Mouse (Mus musculus) macrophage (primary cell): Measurements from ENCODE around the gene Ifi204. TPM values are rescaled to one million over a fixed set of nuclear protein-coding genes. Genes with fewer than 3 reads are reported as not detected.
A peak's percentile ranks its signal among the peaks of the same experiment; 100 is the strongest.
"Not testable (repeated sequence)": the region's sequence is repeated elsewhere in the genome, so short reads cannot be mapped to it uniquely, and the experiment has no call there.

Experiments
- H3K27ac ChIP-seq: fragments of 350-480 bp; formaldehyde crosslinking; 2 replicates; pipeline ENCODE4 v1.9.0; 2021
- H3K36me3 ChIP-seq: fragments of 350-480 bp; formaldehyde crosslinking; 2 replicates; pipeline ENCODE4 v1.9.0; 2021; ENCODE audit errors: inconsistent target
- H3K4me3 ChIP-seq: fragments of 350-480 bp; formaldehyde crosslinking; 2 replicates; pipeline ENCODE4 v1.9.0; 2021; ENCODE audit errors: inconsistent target
- H3K79me2 ChIP-seq: fragments of 350-480 bp; formaldehyde crosslinking; 2 replicates; pipeline ENCODE4 v1.9.0; 2021; ENCODE audit errors: inconsistent target
- WGBS: methylation state at CpG from one replicate; pipeline ENCODE4 v1.1.7; 2026; ENCODE audit warnings: inconsistent platforms; ENCODE audit not compliant: missing documents; 5-methylcytosine and 5-hydroxymethylcytosine counted together
- polyA plus RNA-seq: library from polyadenylated mRNA; stranded (reverse); fragments of 250-400 nt; gene quantifications from 3 replicates; pipeline ENCODE4 v1.2.4, GENCODE M21; 2018; ENCODE audit warnings: inconsistent platforms
- total RNA-seq, 78 experiments: library from RNA; depleted of rRNA; stranded (reverse); fragments of 250-400 nt; gene quantifications; 1 replicate in 9 of 78; 2 replicates in 24 of 78; 3 replicates in 43 of 78; 4 replicates in 2 of 78; pipeline ENCODE4 v1.2.4; 2018; ENCODE audit warnings: inconsistent platforms in 56 of 78

Gene Ifi204
- 1,000 to 10,000 TPM in 14 of 26 experiments, 100 to 1,000 TPM in 12; 379 to 2,421 (median 1,126) TPM for total RNA-seq (2018; cell fraction: chromatin; rRNA removed)
- 1,000 to 10,000 TPM in 3 of 26 experiments, 100 to 1,000 TPM in 23; 301 to 1,113 (median 720) TPM for total RNA-seq (2018; cell fraction: cytosol; rRNA removed)
- 1,000 to 10,000 TPM in 16 of 26 experiments, 100 to 1,000 TPM in 10; 414 to 2,160 (median 1,206) TPM for total RNA-seq (2018; cell fraction: nucleus; rRNA removed)
- 326 to 690 TPM (median 497 TPM) in 3 replicates for polyA plus RNA-seq

DNA sequence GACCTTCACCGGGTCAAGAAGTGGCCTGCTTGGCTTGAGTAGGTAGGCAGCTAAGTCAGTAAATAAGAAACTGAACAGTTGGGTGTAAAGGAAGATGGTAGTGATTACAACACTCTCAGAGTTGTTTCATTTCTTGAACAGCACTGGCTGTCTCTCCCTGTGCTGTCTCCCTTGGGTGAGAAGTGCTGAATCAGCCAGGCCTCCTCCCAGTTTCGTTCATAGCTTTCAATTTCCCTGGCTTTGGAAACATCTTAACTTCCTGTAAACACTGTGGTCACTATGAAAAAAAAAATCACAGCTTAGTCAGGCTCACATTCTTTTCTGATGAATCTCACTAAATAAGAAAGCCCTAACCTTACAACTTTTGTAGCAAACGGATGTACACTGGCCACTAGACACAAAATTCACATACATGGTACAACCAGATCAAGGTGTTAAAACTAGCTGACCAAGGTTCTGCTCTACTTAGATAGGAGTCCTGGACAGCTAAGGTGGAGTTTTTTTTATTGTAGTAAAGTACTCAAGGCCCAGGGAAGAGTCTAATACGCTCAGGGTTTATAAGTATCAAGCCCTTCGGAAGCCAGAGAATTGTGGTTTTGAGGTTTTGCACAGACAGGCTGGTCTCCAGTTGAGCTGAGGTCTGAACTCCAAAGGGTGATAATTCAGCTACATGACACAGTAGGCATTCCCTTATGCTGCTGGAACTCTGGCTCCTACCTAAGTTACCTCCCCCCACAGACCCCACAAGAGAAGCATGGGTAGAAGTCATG lies at the start of gene Ifi204:
Gene Ifi204, minus strand, starts transcription at position 96 of the 770 bp plus-strand sequence.
- peak within 1 kb of the TSS; percentile 55 for H3K4me3 ChIP-seq
- H3K27ac ChIP-seq, result peak within 1 kb of the TSS; percentile 89
- not testable (repeated sequence) for H3K36me3 ChIP-seq
- 4% methylated on average over 4 of the region's 5 CpGs for WGBS
- H3K79me2 ChIP-seq, result peaks cover 44% of the 10 kb centered on the region

DNA sequence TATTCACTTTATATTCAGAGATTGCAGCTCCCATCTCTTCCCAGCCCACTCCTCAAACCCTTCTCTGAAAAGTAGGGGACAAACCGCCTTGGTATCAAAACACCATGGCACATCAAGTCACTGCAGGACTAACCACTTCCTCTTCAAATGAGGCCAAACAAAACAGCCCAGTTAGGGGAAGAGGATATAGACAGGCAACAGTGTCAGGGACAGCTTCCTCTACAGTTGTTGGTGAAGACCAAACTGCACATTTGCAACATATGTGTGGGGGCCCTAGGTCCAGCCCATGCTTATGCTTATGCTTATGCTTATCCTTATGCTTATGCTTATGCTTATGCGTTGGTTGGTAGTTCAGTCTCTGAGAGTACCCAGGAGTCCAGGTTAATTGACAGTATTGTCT lies 42.6 kb upstream of the Ifi204 start:
- WGBS, result 13% methylated on average over 2 of the region's 2 CpGs
- H3K36me3 ChIP-seq, H3K79me2 ChIP-seq, H3K4me3 ChIP-seq, H3K27ac ChIP-seq: not testable (repeated sequence)

DNA sequence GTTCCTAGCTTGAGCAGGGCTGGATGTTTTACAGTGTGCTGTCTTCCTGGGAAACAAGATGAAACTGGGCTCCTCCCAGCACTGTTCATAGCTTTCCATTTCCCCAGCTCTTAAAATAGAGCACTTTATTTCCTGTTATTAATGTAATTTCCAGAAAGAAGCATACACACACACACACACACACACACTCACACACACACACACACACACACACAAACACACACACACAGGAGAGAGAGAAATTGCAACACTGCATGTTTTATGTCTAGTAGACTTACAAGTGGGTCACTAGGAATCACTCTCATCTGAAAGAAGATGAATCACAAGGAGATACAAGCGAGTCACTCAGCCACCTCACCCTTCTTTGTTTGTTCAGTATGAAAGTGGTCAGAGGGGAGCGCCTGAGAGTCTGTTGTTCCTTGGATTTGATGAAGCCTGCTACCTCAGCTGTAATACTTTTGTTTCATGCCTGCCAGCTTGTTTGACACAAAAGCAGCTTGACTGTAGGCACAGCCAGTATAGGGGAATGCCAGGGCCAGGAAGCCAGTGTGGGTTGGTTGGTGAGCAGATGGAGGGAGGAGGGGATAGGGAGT lies 36.0 kb upstream of the Ifi204 start:
- peak overlapping the region; percentile 66 for H3K27ac ChIP-seq
- H3K4me3 ChIP-seq, result peak overlapping the region; percentile 26; the same call in 1 of the 2 replicates
- WGBS, result 59% methylated on average over 2 of the region's 2 CpGs
- H3K79me2 ChIP-seq, result peaks cover 25% of the 10 kb centered on the region
- H3K36me3 ChIP-seq, result not testable (repeated sequence)

DNA sequence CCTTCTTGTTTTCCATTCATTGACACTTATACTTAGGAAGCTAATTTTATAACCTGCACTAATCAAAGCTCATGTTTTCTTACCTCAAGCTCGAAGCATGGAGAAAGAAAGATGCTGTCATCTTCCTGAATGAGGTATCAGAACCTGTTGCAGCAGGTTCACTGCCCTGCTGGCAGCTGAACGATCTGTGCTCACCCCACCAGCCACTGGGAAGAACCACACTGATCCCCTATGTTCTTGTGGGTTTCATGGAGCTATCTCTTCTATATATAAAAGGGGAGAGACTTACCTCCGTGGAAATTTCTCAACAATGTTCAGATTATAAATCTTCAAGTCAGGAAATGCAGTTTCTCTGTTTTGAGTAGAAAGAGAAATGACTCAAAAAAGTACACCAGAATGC lies 35.5 kb upstream of the Ifi204 start:
- WGBS, result 7% methylated on average over 3 of the region's 3 CpGs
- Histone ChIP-seq H3K27ac (peak overlapping the region; percentile 66), H3K79me2 (peaks cover 25% of the 10 kb centered on the region), H3K36me3 (peaks cover 12% of the 10 kb centered on the region), H3K4me3 (peak overlapping the region; percentile 26)

DNA sequence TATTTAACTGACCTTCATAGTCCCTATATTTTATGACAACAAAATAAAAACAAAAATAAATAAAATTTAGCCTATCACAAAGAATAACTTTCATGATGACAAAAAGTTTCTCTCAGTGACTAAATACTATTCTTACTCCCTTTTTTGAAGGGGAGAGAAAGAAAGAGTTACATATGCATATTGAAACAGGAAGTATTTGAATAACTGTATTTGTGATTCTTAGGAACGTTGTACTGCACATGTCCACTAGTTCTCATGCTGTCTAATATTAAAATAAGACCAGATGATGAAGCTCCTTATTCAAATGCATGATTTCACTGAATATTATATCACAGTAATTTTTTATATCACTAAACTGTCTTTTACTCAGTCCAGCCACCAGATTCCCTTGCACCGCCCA lies 35.0 kb upstream of the Ifi204 start:
- WGBS, result 64% methylated on average over 2 of the region's 2 CpGs
- H3K79me2 ChIP-seq, result peaks cover 25% of the 10 kb centered on the region
- H3K36me3 ChIP-seq, result peaks cover 15% of the 10 kb centered on the region
- H3K27ac ChIP-seq, result peak overlapping the region; percentile 66
- H3K4me3 ChIP-seq, result peak overlapping the region; percentile 26

DNA sequence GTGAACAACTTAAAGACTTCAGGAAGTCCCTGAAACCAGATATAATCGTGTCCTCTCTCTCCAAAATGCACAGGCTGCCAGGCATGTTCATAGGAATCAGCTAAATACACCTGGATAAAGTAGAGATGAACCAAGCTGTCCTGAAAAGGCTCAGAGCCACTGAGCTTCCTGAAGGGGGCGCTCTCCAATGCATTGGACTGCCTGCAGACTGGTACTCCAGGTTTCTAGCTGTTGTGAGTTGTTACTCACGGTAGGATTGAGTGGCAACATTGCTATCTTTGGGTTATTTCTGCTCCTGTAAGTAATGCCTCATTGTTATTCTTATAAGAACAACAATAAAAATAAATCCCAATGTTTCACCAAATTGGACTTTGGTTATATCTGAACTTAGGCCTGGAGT lies 6.7 kb upstream of the Ifi204 start:
- not testable (repeated sequence) for H3K79me2 ChIP-seq, H3K27ac ChIP-seq, H3K36me3 ChIP-seq, H3K4me3 ChIP-seq
- WGBS, result no CpG with 5 or more reads among the region's 3 CpGs

DNA sequence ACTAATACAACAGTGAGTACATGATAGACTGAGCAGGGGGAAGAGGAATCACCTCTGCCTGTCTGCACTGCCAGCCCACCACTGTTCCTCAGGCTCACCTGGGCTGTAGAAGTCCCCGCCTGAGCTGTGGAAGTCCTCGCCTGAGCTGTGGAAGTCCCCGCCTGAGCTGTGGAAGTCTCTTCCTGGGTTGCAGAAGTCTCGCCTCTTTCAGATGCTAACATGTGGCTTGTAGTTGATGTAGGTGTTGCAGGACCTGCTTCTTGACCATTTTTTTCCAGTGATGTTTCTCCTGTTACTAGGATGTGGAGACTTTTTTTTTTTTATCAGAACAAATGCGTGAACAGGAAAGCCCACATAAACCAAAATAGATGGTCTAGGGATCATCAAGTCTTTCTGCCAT lies 6.7 kb downstream of the Ifi204 start:
- not testable (repeated sequence) for H3K27ac ChIP-seq, H3K4me3 ChIP-seq
- no CpG with 5 or more reads among the region's 5 CpGs for WGBS
- H3K36me3 ChIP-seq, result 0 out of 2 replicates have a peak, but pooled peaks cover 14% of the 10 kb centered on the region
- H3K79me2 ChIP-seq, result peaks cover 76% of the 10 kb centered on the region

DNA sequence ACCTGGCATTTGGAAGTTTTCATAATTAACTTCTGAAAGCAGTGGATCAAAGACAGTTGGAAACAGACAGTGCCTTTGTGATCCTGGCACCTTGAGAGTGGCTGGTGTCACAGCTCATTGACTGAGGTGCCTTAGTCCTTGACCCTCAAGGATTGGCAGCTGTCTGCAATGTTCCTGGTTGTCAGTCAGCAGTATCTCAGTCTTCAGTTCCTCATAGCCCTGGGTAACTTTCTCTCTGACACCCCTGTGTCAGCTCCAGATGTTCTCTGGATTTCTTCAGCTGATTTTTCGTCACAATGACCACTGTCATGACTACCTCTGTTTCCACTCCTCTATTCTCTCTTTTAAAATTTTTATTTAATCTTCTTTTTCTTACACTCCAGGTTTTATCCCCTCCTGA lies 24.5 kb downstream of the Ifi204 start:
- Histone ChIP-seq H3K27ac (peak overlapping the region; percentile 99), H3K4me3 (no peak overlapping the region), H3K79me2 (peaks cover 74% of the 10 kb centered on the region), H3K36me3 (peaks cover 9% of the 10 kb centered on the region)
- 27% methylated on average over 1 of the region's 1 CpGs for WGBS

DNA sequence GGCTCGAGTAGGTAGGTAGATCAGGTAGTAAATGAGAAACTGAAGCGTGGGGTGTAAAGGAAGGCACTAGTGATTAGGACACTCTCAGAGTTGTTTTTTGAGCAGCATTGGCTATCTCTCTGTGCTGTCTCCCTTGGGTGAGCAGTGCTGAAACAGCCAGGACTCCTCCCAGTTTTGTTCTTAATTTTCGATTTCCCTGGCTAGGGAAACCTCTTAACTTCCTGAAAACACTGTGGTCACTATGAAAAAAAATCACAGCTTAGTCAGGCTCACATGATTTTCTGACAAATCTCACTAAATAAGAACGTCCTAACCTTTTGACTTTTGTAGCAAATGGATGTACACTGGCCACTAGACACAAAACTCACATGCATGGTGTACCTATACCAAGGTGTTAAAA lies 25.1 kb downstream of the Ifi204 start, which contains the start of gene Ifi207:
Gene Ifi207, minus strand, starts transcription at position 92 of the 400 bp plus-strand sequence.
- 9% methylated on average over 4 of the region's 4 CpGs for WGBS
- Histone ChIP-seq H3K4me3 (peak within 1 kb of the TSS; percentile 78), H3K27ac (peak within 1 kb of the TSS; percentile 99), H3K79me2 (peaks cover 74% of the 10 kb centered on the region), H3K36me3 (peaks cover 3% of the 10 kb centered on the region)

DNA sequence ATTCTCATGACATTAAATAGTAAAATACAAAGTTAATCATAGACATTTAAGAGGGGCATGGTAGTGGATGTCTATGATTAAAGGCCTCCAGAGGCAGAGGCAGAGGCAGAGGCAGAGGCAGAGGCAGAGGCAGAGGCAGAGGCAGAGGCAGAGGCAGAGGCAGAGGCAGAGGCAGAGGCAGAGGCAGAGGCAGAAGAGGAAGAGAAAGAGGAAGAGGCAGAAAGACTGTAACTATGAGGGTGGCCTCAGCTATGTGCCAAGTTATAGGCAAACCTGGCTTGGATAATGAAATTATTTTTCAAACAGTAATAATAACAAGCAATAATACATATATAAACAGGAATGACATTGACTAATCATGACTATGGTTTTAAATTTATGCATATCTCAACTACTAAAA lies 26.2 kb downstream of the Ifi204 start:
- Histone ChIP-seq H3K36me3 (peaks cover 6% of the 10 kb centered on the region; the same call in 1 of the 2 replicates), H3K79me2 (peaks cover 74% of the 10 kb centered on the region), H3K27ac (peak overlapping the region; percentile 99), H3K4me3 (peak overlapping the region; percentile 78)

DNA sequence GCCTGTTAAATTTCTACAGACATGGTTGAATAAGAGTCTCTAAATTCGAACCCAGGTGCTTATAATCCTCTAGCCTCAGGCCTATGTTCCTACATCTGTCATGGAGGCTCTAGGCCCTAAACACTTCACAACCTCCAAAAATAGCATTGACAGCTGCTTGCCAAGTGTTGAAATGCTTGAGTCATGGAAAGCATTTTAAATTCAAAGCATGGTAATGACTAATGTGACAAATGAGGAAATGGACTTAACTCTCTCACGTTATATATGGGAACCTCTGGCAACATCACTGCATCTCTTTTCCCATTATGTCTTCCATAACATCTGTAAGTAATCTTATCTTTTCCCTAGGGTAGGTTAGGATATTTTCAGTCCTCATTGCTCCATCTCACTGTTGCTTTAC lies 29.8 kb downstream of the Ifi204 start:
- Histone ChIP-seq H3K79me2 (peaks cover 96% of the 10 kb centered on the region), H3K27ac (peak overlapping the region; percentile 99; the same call in 1 of the 2 replicates), H3K4me3 (peak overlapping the region; percentile 78; the same call in 1 of the 2 replicates), H3K36me3 (peaks cover 37% of the 10 kb centered on the region)
- WGBS, result 45% methylated on average over 2 of the region's 2 CpGs

DNA sequence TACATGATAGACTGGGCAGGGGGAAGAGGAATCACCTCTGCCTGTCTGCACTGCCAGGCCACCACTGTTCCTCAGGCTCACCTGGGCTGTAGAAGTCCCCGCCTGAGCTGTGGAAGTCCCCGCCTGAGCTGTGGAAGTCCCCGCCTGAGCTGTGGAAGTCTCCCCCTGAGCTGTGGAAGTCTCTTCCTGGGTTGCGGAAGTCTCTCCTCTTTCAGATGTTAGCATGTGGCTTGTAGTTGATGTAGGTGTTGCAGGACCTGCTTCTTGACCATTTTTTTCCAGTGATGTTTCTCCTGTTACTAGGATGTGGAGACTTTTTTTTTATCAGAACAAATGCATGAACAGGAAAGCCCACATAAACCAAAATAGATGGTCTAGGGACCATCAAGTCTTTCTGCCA lies 31.7 kb downstream of the Ifi204 start:
- H3K4me3 ChIP-seq, H3K27ac ChIP-seq: not testable (repeated sequence)
- H3K36me3 ChIP-seq, result peaks cover 57% of the 10 kb centered on the region
- WGBS, result 100% methylated on average over 2 of the region's 4 CpGs
- H3K79me2 ChIP-seq, result peaks cover 100% of the 10 kb centered on the region

DNA sequence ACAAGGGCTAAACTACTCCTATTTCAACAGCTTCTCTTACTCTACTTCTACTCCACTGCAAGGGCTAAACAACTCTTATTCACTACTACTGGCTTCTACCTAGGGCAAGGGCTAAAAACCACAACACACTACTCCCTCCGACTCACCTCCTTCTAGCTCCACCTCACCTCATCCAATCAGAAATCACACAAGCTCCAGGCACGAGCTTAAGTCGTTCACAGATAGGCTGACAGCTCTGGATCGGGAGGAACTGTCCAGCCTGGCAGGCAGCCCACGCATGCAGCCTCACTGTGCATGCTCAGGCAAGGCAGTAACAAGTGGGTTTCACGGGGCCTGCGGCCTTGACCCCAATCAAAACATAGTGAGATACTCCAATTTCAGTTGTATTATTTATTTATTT lies 33.5 kb downstream of the Ifi204 start:
- peaks cover 75% of the 10 kb centered on the region for H3K36me3 ChIP-seq
- WGBS, result 74% methylated on average over 7 of the region's 7 CpGs
- peaks cover 100% of the 10 kb centered on the region for H3K79me2 ChIP-seq
- no peak overlapping the region for H3K27ac ChIP-seq
- H3K4me3 ChIP-seq, result no peak overlapping the region
